ENCODE assay signal across 8 mouse cellular contexts in the genomic region with DNA sequence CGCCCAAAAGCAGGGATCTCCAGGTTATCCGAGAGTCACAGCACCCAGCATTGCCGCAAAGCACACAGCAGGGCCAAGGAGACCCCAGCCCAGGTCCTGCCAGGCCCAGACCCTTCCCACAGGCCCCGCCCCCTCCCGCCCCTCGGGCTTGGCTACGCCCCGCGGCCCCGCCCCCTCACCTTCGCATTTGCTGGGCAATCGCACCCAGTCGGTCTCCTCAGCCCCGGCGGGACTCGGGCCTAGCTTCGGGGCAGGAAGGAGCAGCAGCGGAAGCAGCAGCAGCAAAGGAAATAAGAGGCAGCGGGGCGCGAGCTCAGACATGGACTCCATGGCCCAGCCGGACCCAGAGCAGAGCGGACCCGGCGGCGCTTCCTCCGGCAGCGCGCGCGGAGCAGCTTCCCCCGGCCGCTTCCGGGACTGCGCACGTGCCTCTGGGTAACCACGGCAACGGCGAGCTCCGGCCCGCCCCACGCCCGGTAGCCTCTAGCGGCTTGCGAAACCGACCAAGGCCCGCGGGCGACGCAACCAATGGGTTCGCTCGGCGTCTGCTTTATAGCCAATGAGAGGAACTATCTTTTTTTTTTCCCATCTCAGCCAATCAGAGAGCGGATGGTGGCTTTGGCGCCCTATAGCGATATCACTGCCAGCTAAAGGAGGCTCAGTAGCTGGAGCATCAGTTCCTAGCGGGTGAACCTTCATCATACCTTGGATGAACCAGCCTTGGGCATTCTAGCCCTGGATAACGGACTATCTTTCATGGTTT. TPM values are rescaled to one million over a fixed set of nuclear protein-coding genes. Genes with fewer than 3 reads are reported as not detected.
DNase-seq lines count a peak whose midpoint lies in the region; ATAC-seq and TF ChIP-seq lines count a peak whose summit lies in the region.

Gene Cnpy3, minus strand, starts transcription at position 421 of the 763 bp plus-strand sequence.

- POLR2A ChIA-PET in Patski (lab: Charles Lee) = interaction anchor here (0.8 to 2.5 kb wide), 4 partner anchors 10 to 92 kb away, joined by 3 to 5 read pairs (median 4); partner anchors contain the start of gene 2310039H08Rik

- CTCF ChIA-PET in Patski (lab: Charles Lee) = no interaction called here

- 0 out of 2 replicates have a peak, but pooled peaks cover 6% of the 10 kb centered on the region for H3K36me3 ChIP-seq in hindbrain, embryonic 14.5 days (replicated peaks; ENCODE audit: control insufficient read depth, insufficient read depth)

- ATAC-seq in Patski = peak; percentile 89
- ATAC-seq in hindbrain, embryonic 14.5 days (ENCODE audit: low FRiP score) = peak; percentile 99

- peak within 1 kb of the TSS; percentile 81 for H3K27ac ChIP-seq in hindbrain, embryonic 14.5 days

- WGBS in hindbrain, embryonic 14.5 days = 0% methylated on average over 48 of the region's 58 CpGs

- H3K27me3 ChIP-seq in Patski = peaks cover 6% of the 10 kb centered on the region
- H3K27me3 ChIP-seq in hindbrain, embryonic 14.5 days (ENCODE audit: control insufficient read depth, insufficient read depth, low read length) = no peaks in the 10 kb centered on the region

- H3K4me1 ChIP-seq in hindbrain, embryonic 14.5 days (replicated peaks; ENCODE audit: control insufficient read depth, insufficient read depth, low read length) = peaks cover 17% of the 10 kb centered on the region

- H3K9ac ChIP-seq in hindbrain, embryonic 14.5 days = peak within 1 kb of the TSS; percentile 74

- TF ChIP-seq CTCF in Patski (IDR thresholded peaks at IDR 0.05) = no peak

- in situ Hi-C loops in Patski (cut with MboI; ENCODE audit: low pct_unique_long_range_greater_than_20kb) = no loop called here

- peak within 1 kb of the TSS; percentile 75 for H3K4me2 ChIP-seq in hindbrain, embryonic 14.5 days (replicated peaks)

- no peaks in the 10 kb centered on the region for H3K9me3 ChIP-seq in hindbrain, embryonic 14.5 days (ENCODE audit: control insufficient read depth, low read length)

- DNase-seq in Patski (ENCODE audit: low read depth, low spot score) = peak; percentile 84
- peak; percentile 98 for DNase-seq in cerebellum, postnatal 14 days
- peak; percentile 91 to 96 for DNase-seq in frontal cortex, postnatal 25 days (ENCODE audit: low spot score in 2 of 2)
- DNase-seq in hindbrain, embryonic 14.5 days (ENCODE audit: low spot score) = peak; percentile 97
- DNase-seq in layer of hippocampus, postnatal 36 days = peak; percentile 95 to 97
- DNase-seq in lung, postnatal 36 days = peak; percentile 99
- DNase-seq in retina, postnatal 1 day = peak; percentile 99
- peak; percentile 92 to 96 for DNase-seq in urinary bladder, adult 18-20 months (ENCODE audit: low spot score in 2 of 2)

- H3K4me3 ChIP-seq in hindbrain, embryonic 14.5 days (replicated peaks; ENCODE audit: low read length) = peak within 1 kb of the TSS; percentile 62

RNA-seq across cellular contexts. Expression of gene Cnpy3, which starts in this region (rescaled TPM):
- polyA plus RNA-seq in Patski (2021) = 110 TPM
- polyA plus RNA-seq in hindbrain, embryonic 14.5 days (2014; fragmentation: Nextera tagmentation; extraction: Ambion mirVana) = 60.0 and 60.4 TPM in 2 replicates
- 10 to 100 TPM; 64.0 to 68.6 TPM for total RNA-seq in layer of hippocampus, postnatal 36 days (2021)

Comparison
In these comparisons a context has a peak if more than half of its experiments do, and no peak if none do; other contexts are left out.
1. Peak in every context shown above with its lines: DNase-seq, ATAC-seq, H3K4me3 ChIP-seq and H3K27ac ChIP-seq.